Mouse (Mus musculus): Measurements from ENCODE around the gene Hoxd9.

GRCm38 (mm10) chr2:74703720-74704392 lies 6.3 kb downstream of the Hoxd9 start:
- no peak for TF ChIP-seq CTCF (IDR thresholded peaks at IDR 0.05)
- TF ChIP-seq POLR2A (IDR thresholded peaks at IDR 0.05; ENCODE audit: insufficient read depth, low read depth, low read length): no peak
- TF ChIP-seq EP300 (IDR thresholded peaks at IDR 0.05; ENCODE audit: insufficient read depth, low read depth, low read length): no peak
